Mouse (Mus musculus) testis, postnatal 10 days (tissue): Measurements from ENCODE around the gene Bckdha.

Experiments
- DNase-seq: peaks from one replicate; pipeline ENCODE4 v3.0.0; 2021; ENCODE audit warnings: low spot score

Bckdha gene

DNA sequence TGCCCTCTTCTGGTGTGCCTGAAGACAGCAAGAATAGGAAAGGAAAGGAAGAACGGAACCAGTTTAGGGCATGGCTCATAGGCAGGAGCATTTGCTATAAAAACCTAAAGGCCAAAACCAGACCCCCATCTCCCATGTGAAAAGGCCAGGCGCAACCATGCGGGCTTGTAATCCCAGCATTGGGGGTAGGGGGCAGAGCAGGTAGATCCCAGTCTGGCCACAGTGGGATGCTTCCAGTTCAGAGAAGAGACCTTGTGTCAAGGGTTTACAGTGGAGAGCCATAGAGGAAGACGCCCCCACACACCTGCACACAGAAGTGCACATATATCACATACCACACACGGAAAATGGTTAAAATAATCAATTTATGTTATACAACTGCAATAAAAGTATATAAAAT is 44.7 kb downstream of the Bckdha start:
- peak; percentile 38 for DNase-seq

DNA sequence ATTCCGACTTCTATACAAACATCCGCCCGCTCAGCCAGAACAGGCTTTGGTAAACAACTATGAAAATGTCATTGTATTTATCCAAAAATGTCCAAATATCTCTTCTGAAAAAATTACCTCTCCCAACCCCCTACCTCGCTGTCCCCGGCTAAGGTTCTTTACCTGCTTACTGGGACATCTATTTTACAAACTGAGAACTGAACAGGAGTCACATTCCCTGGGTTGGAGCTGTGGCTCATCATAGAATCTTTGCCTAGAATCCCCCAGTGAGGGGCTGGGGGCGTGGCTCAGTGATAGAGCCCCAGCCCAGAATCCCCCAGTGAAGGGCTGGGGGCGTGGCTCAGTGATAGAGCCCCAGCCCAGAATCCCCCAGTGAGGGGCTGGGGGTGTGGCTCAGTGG is 47.3 kb downstream of the Bckdha start:
- no peak for DNase-seq

- DNase-seq = peak; percentile 38
Observed at GRCm38 (mm10) chr7:25610056-25610455, 48.7 kb downstream of the Bckdha start.

DNA sequence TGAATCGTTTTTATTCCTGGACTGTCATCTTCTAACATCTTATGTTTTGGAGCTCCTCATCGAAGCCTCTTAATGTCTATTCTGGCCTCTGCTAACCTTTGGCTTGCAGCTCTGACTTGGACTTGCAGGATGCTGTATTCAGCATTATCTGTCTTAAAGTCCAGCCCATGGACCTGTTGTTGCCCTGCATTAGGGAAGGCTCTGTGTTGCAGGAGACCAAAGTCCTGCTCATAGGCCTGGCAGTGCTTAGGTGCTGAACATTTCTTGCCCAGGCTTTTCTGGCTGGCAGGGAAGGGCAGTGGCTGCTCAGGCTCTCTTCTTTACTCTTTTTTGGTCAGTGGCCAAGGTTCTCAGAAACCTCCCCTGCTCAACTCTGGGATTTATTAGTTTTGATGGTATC is 51.6 kb downstream of the Bckdha start:
- DNase-seq = peak; percentile 35

- DNase-seq = no peak
Observed at GRCm38 (mm10) chr7:25606625-25607063, 52.1 kb downstream of the Bckdha start.

DNA sequence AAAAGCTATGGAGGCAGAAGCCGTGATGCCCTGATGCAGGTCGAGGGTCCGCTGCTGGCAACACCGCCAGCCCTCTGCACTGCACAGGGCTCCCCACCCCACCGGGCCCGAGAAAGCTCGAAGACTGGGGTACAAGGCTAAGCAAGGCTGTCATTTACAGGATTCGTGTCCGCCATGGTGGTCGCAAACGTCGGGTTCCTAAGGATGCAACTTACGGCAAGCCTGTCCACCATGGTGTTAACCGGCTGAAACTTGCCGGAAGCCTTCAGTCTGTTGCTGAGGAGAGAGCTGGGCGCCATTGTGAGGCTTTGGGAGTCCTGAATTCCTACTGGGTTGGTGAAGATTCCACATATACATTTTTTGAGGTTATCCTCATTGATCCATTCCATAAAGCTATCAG is 57.4 kb downstream of the Bckdha start:
- no peak for DNase-seq

DNA sequence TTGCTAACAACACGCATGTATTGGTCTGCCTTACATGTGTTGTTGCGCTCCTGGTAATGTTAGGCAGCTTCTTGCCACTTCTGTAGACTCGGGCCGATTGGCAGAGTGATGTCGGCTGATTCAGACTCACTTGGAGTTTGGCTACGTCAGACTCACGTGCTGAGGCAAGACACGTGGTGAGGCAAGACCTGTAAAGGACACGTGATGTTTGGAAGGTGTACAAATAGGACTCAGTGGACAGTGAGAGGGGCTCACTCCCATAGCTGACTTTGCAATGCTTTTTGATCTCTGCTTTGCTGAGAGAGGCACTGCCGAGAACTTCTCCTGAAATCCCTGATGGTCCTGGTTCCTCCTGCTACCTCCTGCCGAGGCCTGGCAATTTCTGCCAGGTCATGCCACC is 58.1 kb downstream of the Bckdha start:
- DNase-seq = no peak

DNA sequence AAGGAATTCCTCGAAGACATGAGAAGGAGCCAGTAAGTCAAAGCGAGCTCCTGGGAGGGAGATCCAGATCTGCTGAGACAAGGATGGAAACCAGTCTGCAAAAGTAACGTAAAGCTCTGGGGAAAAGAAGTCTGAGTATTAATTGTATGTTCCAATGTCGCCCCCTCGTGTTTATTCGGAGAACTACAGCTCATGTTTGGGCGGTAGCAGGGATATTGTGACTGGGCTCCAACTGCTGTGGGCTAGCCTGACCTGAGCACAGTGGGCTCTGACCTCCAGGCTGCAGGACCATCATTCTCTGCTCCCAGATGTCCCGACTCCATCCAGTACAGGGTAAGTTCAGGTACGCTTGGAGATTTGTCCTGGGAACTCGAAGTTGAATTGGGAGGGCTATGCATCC is 59.1 kb downstream of the Bckdha start:
- peak; percentile 84 for DNase-seq

GRCm38 (mm10) chr7:25593859-25594258 is 64.9 kb downstream of the Bckdha start:
- DNase-seq = no peak

GRCm38 (mm10) chr7:25591226-25591625 is 67.6 kb downstream of the Bckdha start:
- DNase-seq = no peak

DNA sequence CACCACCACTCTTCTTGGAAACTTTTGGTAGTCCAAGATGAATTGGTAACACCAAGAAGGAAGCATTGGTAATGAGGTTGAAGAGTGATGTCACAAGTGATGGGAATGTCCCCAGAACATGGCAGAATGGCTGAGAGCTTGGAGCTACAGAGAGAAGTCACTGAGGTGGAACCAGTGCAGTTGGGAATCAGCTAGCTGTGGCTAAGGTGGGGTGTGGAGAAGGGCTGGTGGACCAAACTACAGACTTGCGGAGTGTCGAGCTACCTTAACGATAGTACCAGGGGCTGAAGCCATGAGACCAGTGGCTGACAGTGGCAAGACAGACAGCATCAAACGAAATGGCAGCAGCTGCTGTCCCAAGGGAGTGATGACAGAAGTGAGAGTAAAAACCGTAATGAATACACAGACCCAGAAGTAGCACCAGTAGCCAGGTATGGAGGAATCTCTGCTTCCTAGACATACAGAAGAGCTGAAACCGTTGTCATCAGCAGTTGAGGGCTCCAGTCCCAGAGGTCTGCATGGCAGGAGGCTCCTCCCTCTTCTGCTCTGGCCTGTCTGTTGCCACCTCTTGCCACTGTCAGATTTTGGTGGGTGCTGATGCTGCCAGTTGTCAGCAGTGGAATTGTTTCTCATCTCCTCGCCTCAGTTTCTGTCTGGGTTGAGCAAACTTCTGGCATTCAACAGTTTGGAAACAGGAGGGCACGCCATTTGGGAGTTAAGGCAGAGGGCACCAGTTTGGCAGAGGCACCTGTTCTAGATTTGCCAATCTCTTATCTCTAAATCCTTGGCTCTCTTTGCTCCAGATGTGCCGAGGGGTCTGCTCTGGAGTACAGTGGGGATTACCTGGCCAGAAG is 73.2 kb downstream of the Bckdha start:
- DNase-seq = no peak

- no peak for DNase-seq
Observed at GRCm38 (mm10) chr7:25584651-25585050, 74.1 kb downstream of the Bckdha start.

GRCm38 (mm10) chr7:25582301-25582810 is 76.4 kb downstream of the Bckdha start:
- no peak for DNase-seq
